Mouse (Mus musculus): ENCODE measurements around the gene Odf2l. TPM values are rescaled to one million over a fixed set of nuclear protein-coding genes. Genes with fewer than 3 reads are reported as not detected.

Gene Odf2l
- total and polyA plus RNA-seq, 2 experiments: 1.7 to 12.4 TPM

GRCm38 (mm10) chr3:145198050-145198449 is 79.7 kb downstream of the Odf2l start:
- no peak for DNase-seq (ENCODE audit: extremely low read depth, low read depth, low spot score)
- H3K27ac ChIP-seq (replicated peaks; ENCODE audit: insufficient read depth, low read depth, low read length): no peak overlapping the region
- no peak for TF ChIP-seq POLR2A (IDR thresholded peaks at IDR 0.05; ENCODE audit: extremely low read depth, insufficient read depth, low read length)
- no peak for TF ChIP-seq CTCF (IDR thresholded peaks at IDR 0.05; ENCODE audit: low read depth, low read length)
- H3K36me3 ChIP-seq (ENCODE audit: control insufficient read depth, insufficient read depth, low read length): no peaks in the 10 kb centered on the region
- WGBS: 77% methylated on average over 2 of the region's 2 CpGs
- no peaks in the 10 kb centered on the region for H3K4me1 ChIP-seq (ENCODE audit: control insufficient read depth, insufficient read depth, low read length)
- no peaks in the 10 kb centered on the region for H3K79me2 ChIP-seq (ENCODE audit: control insufficient read depth, insufficient read depth, low read length)
- H3K9ac ChIP-seq (ENCODE audit: low read depth, low read length): no peak overlapping the region
- no peaks in the 10 kb centered on the region for H3K27me3 ChIP-seq (ENCODE audit: control insufficient read depth, insufficient read depth, low read length)
- no peak overlapping the region for H3K4me3 ChIP-seq (ENCODE audit: insufficient read depth, low read depth, low read length)

Other genes starting within 250 kb of the Odf2l start
- not detected in 2 replicates for gene Clca4b, start 186.1 kb upstream of the Odf2l start, total RNA-seq (2014; rRNA removed)
- not detected in 2 replicates for gene Clca4b, start 186.1 kb upstream of the Odf2l start, polyA plus RNA-seq (2012; rRNA removed)
- gene Clca4a, start 143.5 kb upstream of the Odf2l start, total RNA-seq (2014; rRNA removed): not detected in 2 replicates
- gene Clca4a, start 143.5 kb upstream of the Odf2l start, polyA plus RNA-seq (2012; rRNA removed): 0.02 TPM in 1 of 2 replicates, not detected in the other
- not detected in 2 replicates for gene Clca1, start 85.8 kb upstream of the Odf2l start, total RNA-seq (2014; rRNA removed)
- gene Clca1, start 85.8 kb upstream of the Odf2l start, polyA plus RNA-seq (2012; rRNA removed): 0.34 and 0.50 TPM in 2 replicates
- not detected in 2 replicates for gene Clca2, start 19.1 kb upstream of the Odf2l start, total RNA-seq (2014; rRNA removed)
- not detected in 2 replicates for gene Clca2, start 19.1 kb upstream of the Odf2l start, polyA plus RNA-seq (2012; rRNA removed)
- gene Col24a1, start 173.9 kb downstream of the Odf2l start, total RNA-seq (2014; rRNA removed): 0.28 and 0.34 TPM in 2 replicates
- gene Col24a1, start 173.9 kb downstream of the Odf2l start, polyA plus RNA-seq (2012; rRNA removed): 0.04 and 0.05 TPM in 2 replicates